ENCODE assay signal across 24 mouse cellular contexts in the genomic region with DNA sequence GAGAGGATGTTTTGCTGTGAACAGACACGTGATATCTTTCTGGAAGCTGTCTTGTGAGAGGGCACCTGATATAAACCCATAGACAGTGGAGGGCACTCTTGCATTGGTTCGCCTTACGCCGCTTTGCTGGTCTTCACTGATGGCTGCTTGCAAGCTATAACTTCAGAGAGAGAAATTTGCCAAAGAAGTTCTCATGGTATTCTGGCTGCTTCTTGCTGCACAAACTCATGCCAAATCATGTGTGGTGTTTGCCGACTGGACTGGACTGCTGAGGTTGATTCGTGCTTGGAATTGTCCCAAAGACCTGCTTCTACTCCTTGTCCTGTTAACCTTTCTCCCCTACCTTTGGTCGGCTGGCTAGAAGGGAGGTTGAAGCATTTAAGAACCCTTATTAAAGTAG. TPM values are rescaled to one million over a fixed set of nuclear protein-coding genes. Genes with fewer than 3 reads are reported as not detected.
A peak's percentile ranks its signal among the peaks of the same experiment; 100 is the strongest.
DNase-seq lines count a peak whose midpoint lies in the region; ATAC-seq lines count a peak whose summit lies in the region.
"Had no signal": no experiment of that assay in that cellular context is flagged by ENCODE, and none has a peak within 500 bp of the region (broad histone marks: within the 10 kb centered on the region; RNA-seq: fewer than 3 reads in every experiment).

No protein-coding gene starts in this region.

- no peaks in the 10 kb centered on the region for H3K9me3 ChIP-seq in kidney, embryonic 14.5 days (ENCODE audit: control insufficient read depth, low read length)
- no peaks in the 10 kb centered on the region for H3K9me3 ChIP-seq in liver, embryonic 13.5 days (replicated peaks)
- H3K9me3 ChIP-seq: embryonic facial prominence, embryonic 13.5 days; forebrain, embryonic 12.5 days; heart, embryonic 15.5 days; midbrain, embryonic 15.5 days; neural tube, embryonic 12.5 days had no signal

- peaks cover 9% of the 10 kb centered on the region for H3K36me3 ChIP-seq in kidney, embryonic 14.5 days (ENCODE audit: control insufficient read depth, insufficient read depth, low read length)
- peaks cover 34% of the 10 kb centered on the region for H3K36me3 ChIP-seq in liver, embryonic 13.5 days

- H3K27me3 ChIP-seq in kidney, embryonic 14.5 days (ENCODE audit: control insufficient read depth, insufficient read depth, low read length) = no peaks in the 10 kb centered on the region
- H3K27me3 ChIP-seq in liver, embryonic 13.5 days = no peaks in the 10 kb centered on the region
- H3K27me3 ChIP-seq: embryonic facial prominence, embryonic 13.5 days; forebrain, embryonic 12.5 days; heart, embryonic 15.5 days; midbrain, embryonic 15.5 days; neural tube, embryonic 12.5 days had no signal

- DNase-seq in adrenal gland, postnatal 14 days = peak; percentile 21
- DNase-seq in adrenal gland, adult (ENCODE audit: inconsistent age in 2 of 2, low spot score in 1 of 2) = no peak
- peak; percentile 61 for DNase-seq in kidney, adult 18-20 months
- no peak for DNase-seq in liver, embryonic 13.5 days
- DNase-seq in liver = no peak
- DNase-seq in yolk sac, embryonic 10.5 days (ENCODE audit: low spot score) = no peak
- DNase-seq: cerebellum, adult 11 months; embryo, embryonic 11 days; heart, postnatal 36 days; retina, postnatal 1 day; right cerebral cortex, postnatal 25 days; spleen, adult 18-20 months; thymus, postnatal 25 days had no signal

- peaks cover 5% of the 10 kb centered on the region; the same call in 1 of the 2 replicates for H3K4me1 ChIP-seq in kidney, embryonic 14.5 days (ENCODE audit: control insufficient read depth, insufficient read depth, low read length)
- H3K4me1 ChIP-seq in liver, embryonic 13.5 days (replicated peaks) = peaks cover 64% of the 10 kb centered on the region

- no peak overlapping the region for H3K4me3 ChIP-seq in kidney, embryonic 14.5 days (ENCODE audit: low read length)
- H3K4me3 ChIP-seq in liver, embryonic 13.5 days (replicated peaks) = no peak overlapping the region
- H3K4me3 ChIP-seq: embryonic facial prominence, embryonic 13.5 days; erythroblast, embryonic 14.5 days; forebrain, embryonic 12.5 days; heart, embryonic 15.5 days; midbrain, embryonic 15.5 days; neural tube, embryonic 12.5 days had no signal

- H3K4me2 ChIP-seq in kidney, embryonic 14.5 days (replicated peaks; ENCODE audit: low read depth, low read length) = no peak overlapping the region
- H3K4me2 ChIP-seq in liver, embryonic 13.5 days = no peak overlapping the region
- H3K4me2 ChIP-seq: embryonic facial prominence, embryonic 13.5 days; forebrain, embryonic 12.5 days; heart, embryonic 15.5 days; hindbrain, embryonic 14.5 days; midbrain, embryonic 15.5 days; neural tube, embryonic 12.5 days had no signal

- no peak for ATAC-seq in kidney, embryonic 14.5 days (ENCODE audit: low FRiP score, low TSS enrichment)
- ATAC-seq in liver, embryonic 13.5 days (ENCODE audit: low read depth) = no peak
- ATAC-seq: inflammation-experienced regulatory T-cells, adult 6 months; lung, postnatal 0 days; midbrain, embryonic 15.5 days had no signal

- no peak overlapping the region for H3K9ac ChIP-seq in kidney, embryonic 14.5 days (ENCODE audit: low read depth, low read length)
- H3K9ac ChIP-seq in liver, embryonic 13.5 days = no peak overlapping the region
- H3K9ac ChIP-seq: embryonic facial prominence, embryonic 13.5 days; forebrain, embryonic 12.5 days; heart, embryonic 15.5 days; hindbrain, embryonic 14.5 days; midbrain, embryonic 15.5 days; neural tube, embryonic 12.5 days had no signal

- H3K27ac ChIP-seq in kidney, embryonic 14.5 days (ENCODE audit: low read depth, low read length) = no peak overlapping the region
- H3K27ac ChIP-seq in liver, embryonic 13.5 days = peak overlapping the region; percentile 98; the same call in 1 of the 2 replicates
- H3K27ac ChIP-seq: embryonic facial prominence, embryonic 13.5 days; forebrain, embryonic 12.5 days; heart, embryonic 15.5 days; hindbrain, embryonic 14.5 days; macrophage; midbrain, embryonic 15.5 days; neural tube, embryonic 12.5 days had no signal

- 89% methylated on average over 7 of the region's 7 CpGs for WGBS in kidney, embryonic 14.5 days
- WGBS in liver, embryonic 13.5 days (ENCODE audit: insufficient replicate concordance) = 91% methylated on average over 7 of the region's 7 CpGs

RNA-seq across cellular contexts. Expression of gene Katnal1, which starts 29.8 kb away (rescaled TPM):
- total RNA-seq in adrenal gland, postnatal 14 days (2021) = 7.2 and 7.6 TPM in 2 replicates
- polyA plus RNA-seq in kidney, embryonic 14.5 days (2014; fragmentation: Nextera tagmentation; extraction: Ambion mirVana) = 7.7 and 13.3 TPM in 2 replicates
- polyA plus RNA-seq in liver, embryonic 13.5 days (2015; fragmentation: Nextera tagmentation; extraction: Ambion mirVana) = 8.4 and 12.7 TPM in 2 replicates

Comparison
In these comparisons a context has a peak if more than half of its experiments do, and no peak if none do; other contexts are left out.
1. DNase-seq: peak in adrenal gland, postnatal 14 days (single experiment) and kidney, adult 18-20 months (single experiment); none in adrenal gland, adult (0 of 2), liver, embryonic 13.5 days (single experiment), liver (single experiment) and yolk sac, embryonic 10.5 days (single experiment).